Mouse (Mus musculus) cortical plate, adult 2 months (tissue): Measurements from ENCODE around the gene Galnt17. TPM values are rescaled to one million over a fixed set of nuclear protein-coding genes. Genes with fewer than 3 reads are reported as not detected.

Experiments
- H3K27ac ChIP-seq: fragments of 200-500 bp; 2 replicates; pipeline ENCODE4 v1.5.1; 2012; ENCODE audit warnings: low read length, control low read depth, inconsistent platforms; ENCODE audit not compliant: insufficient read depth
- H3K4me1 ChIP-seq: fragments of 200-500 bp; 2 replicates; pipeline ENCODE4 v1.6.1; 2011; ENCODE audit warnings: low read length; ENCODE audit not compliant: control insufficient read depth, insufficient read depth
- H3K4me3 ChIP-seq: fragments of 200-500 bp; 2 replicates; pipeline ENCODE4 v1.5.1; 2011; ENCODE audit warnings: mild to moderate bottlenecking, low read length, control low read depth; ENCODE audit not compliant: insufficient read depth
- CTCF ChIP-seq: fragments of 200-500 bp; IDR thresholded peaks from 2 replicates; pipeline ENCODE4 v1.5.1; 2011; ENCODE audit warnings: mild to moderate bottlenecking, control low read depth, low read length; ENCODE audit not compliant: insufficient read depth; ENCODE audit errors: extremely low read depth
- POLR2A ChIP-seq: fragments of 200-500 bp; IDR thresholded peaks from 2 replicates; pipeline ENCODE4 v1.6.1; 2011; ENCODE audit warnings: mild to moderate bottlenecking, low read length, control low read depth; ENCODE audit not compliant: insufficient read depth; ENCODE audit errors: extremely low read depth
- polyA plus RNA-seq: library from polyadenylated mRNA; depleted of rRNA; stranded (reverse); fragments of >200 nt; gene quantifications from 2 replicates; pipeline ENCODE4 v1.2.3, GENCODE M21; 2012

Galnt17 gene
- polyA plus RNA-seq, 1 experiment = 16.7 TPM

GRCm38 (mm10) chr5:131222498-131223244 lies 85.6 kb downstream of the Galnt17 start:
- TF ChIP-seq CTCF = no peak
- no peak for TF ChIP-seq POLR2A
- H3K27ac ChIP-seq = no peak overlapping the region

GRCm38 (mm10) chr5:131218221-131218620 lies 90.1 kb downstream of the Galnt17 start:
- Histone ChIP-seq H3K4me3 (no peak overlapping the region), H3K4me1 (no peaks in the 10 kb centered on the region), H3K27ac (no peak overlapping the region)
- TF ChIP-seq POLR2A (no peak), CTCF (no peak)

More at GRCm38 (mm10) chr5:131222498-131223244, 85.6 kb downstream of the Galnt17 start:
- no peaks in the 10 kb centered on the region for H3K4me1 ChIP-seq
- no peak overlapping the region for H3K4me3 ChIP-seq

DNA sequence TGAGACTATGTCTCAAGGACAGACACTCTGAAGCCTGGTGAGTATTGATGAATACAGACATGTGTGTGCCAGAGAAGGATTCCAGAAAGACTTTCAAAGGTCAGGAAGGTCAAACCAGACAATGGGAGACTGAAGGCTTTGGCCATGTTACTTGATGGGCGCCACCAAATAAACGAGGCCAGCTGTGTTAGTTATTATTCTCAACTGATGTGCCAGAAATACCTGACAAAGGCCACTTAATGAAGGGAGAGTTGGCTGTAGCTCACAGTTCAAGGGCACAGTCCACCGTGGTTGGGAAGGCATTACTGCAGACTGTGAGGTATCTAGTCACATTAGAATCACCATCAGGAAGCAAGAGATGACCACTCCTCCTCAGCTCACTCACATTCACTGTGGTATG lies 96.7 kb downstream of the Galnt17 start:
- Histone ChIP-seq H3K4me3 (no peak overlapping the region), H3K27ac (no peak overlapping the region)
- TF ChIP-seq CTCF = no peak
- TF ChIP-seq POLR2A = no peak

GRCm38 (mm10) chr5:131201146-131201545 lies 107.2 kb downstream of the Galnt17 start:
- H3K4me3 ChIP-seq = no peak overlapping the region
- no peak for TF ChIP-seq POLR2A
- TF ChIP-seq CTCF = no peak
- H3K4me1 ChIP-seq = peaks cover 2% of the 10 kb centered on the region
- H3K27ac ChIP-seq = no peak overlapping the region

More for the DNA sequence above, 96.7 kb downstream of the Galnt17 start:
- no peaks in the 10 kb centered on the region for H3K4me1 ChIP-seq

DNA sequence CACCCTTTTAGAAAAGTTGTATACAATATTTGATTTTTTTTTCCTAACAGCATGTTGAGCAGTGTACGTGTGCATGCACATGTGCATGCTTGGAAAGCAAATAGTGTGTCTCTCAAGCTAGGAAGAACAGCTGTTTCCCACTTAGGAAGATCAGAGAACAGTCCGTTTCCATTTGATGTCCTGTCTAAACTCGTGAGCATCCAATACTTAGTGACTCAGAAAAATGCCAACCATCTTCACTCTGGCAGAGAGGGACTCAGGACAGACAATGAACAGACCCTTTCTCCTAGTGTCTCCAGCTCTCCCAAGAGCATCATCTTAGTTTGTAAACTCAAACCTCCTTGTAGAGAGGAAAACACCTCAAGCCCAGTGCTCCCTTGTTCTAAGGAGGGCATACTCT lies 116.0 kb downstream of the Galnt17 start:
- TF ChIP-seq POLR2A (no peak), CTCF (no peak)
- Histone ChIP-seq H3K27ac (no peak overlapping the region), H3K4me3 (no peak overlapping the region), H3K4me1 (peaks cover 3% of the 10 kb centered on the region; the same call in 1 of the 2 replicates)

- no peak overlapping the region for H3K4me3 ChIP-seq
- H3K4me1 ChIP-seq = peaks cover 3% of the 10 kb centered on the region
- H3K27ac ChIP-seq = no peak overlapping the region
- no peak for TF ChIP-seq CTCF
- TF ChIP-seq POLR2A = no peak
Observed at GRCm38 (mm10) chr5:131184566-131184965, 123.7 kb downstream of the Galnt17 start.

DNA sequence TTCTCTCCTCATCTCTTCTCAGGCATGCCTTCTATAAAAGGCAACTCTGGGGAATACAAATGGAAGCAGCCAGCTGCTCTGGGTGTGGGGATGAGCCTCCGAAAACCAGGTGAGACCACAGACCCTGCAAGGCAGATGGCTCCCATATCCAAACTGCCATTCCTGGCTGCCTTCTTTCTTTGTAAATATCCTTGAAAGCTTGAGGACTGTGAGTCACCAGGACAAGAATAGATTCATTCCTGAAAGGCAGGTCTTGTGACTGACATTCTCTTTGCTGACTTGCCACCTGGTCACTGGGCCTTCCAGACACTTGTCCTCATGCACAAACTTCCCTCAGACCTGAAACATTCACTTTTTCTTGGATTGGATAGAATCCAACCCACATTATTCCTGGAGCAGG lies 127.1 kb downstream of the Galnt17 start:
- H3K4me1 ChIP-seq = no peaks in the 10 kb centered on the region; the same call in 1 of the 2 replicates
- no peak for TF ChIP-seq POLR2A
- no peak for TF ChIP-seq CTCF
- 0 out of 2 replicates have a peak overlapping the region, but pooled peaks have one; percentile 12 for H3K27ac ChIP-seq
- no peak overlapping the region for H3K4me3 ChIP-seq

- no peak for TF ChIP-seq CTCF
- no peak for TF ChIP-seq POLR2A
- no peak overlapping the region for H3K4me3 ChIP-seq
- H3K27ac ChIP-seq = 0 out of 2 replicates have a peak overlapping the region, but pooled peaks have one; percentile 12
Observed at GRCm38 (mm10) chr5:131180756-131181155, 127.5 kb downstream of the Galnt17 start.

GRCm38 (mm10) chr5:131177851-131178250 lies 130.4 kb downstream of the Galnt17 start:
- Histone ChIP-seq H3K4me3 (no peak overlapping the region), H3K27ac (no peak overlapping the region), H3K4me1 (no peaks in the 10 kb centered on the region; the same call in 1 of the 2 replicates)
- TF ChIP-seq POLR2A = no peak
- TF ChIP-seq CTCF = no peak

More at GRCm38 (mm10) chr5:131180756-131181155, 127.5 kb downstream of the Galnt17 start:
- no peaks in the 10 kb centered on the region; the same call in 1 of the 2 replicates for H3K4me1 ChIP-seq

DNA sequence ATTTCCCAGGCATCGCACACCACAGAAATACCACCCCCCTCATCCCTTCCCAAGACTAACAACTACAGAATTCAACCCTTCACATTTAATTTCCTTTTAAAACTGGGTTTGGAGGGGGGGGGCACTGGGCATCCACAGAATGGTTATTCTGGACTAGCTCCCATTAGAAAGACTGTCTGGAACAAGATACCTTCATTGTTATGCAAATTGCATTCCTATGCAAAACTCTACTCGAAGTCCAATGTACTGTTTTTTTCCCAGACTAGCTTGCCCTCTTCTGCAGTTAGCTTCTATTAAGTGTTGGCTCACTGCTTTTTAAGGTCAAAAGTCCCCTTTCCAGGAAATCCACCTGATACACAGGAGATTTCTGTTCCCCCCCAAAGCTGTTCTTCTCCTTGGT lies 131.1 kb downstream of the Galnt17 start:
- no peak overlapping the region for H3K4me3 ChIP-seq
- H3K4me1 ChIP-seq = no peaks in the 10 kb centered on the region; the same call in 1 of the 2 replicates
- no peak for TF ChIP-seq POLR2A
- no peak for TF ChIP-seq CTCF
- H3K27ac ChIP-seq = no peak overlapping the region
